Mouse (Mus musculus): Measurements from ENCODE around the gene Vps37d.

DNA sequence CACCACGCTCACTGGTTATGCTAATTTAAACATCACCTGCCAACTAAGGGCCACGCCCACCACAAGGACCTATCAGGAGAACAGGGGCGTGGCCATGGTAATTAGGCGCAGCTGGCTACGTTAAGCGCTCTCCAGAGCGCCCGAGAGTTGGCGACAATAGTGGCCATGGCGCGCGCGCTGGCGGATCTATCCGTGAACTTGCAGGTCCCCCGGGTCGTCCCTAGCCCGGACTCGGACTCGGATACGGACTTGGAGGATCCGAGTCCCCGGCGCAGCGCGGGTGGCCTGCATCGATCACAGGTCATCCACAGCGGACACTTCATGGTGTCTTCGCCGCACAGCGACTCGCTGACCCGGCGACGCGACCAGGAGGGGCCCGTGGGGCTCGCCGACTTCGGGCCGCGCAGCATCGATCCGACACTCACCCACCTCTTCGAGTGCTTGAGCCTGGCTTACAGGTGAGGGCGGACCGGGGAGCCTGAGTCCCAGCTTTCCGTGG lies 28.7 kb upstream of the Vps37d start:
- TF ChIP-seq CTCF (IDR thresholded peaks at IDR 0.05; ENCODE audit: extremely low read depth, insufficient read depth, insufficient read length, insufficient replicate concordance) (no peak), POLR2A (IDR thresholded peaks at IDR 0.05; ENCODE audit: low read depth, low read length) (no peak)
